Mouse (Mus musculus) MEL (cell line): ENCODE measurements around the gene Hfm1.

Experiments used
- CTCF ChIP-seq, 3 experiments: IDR thresholded peaks in 2 of 3; conservative IDR thresholded peaks in 1 of 3; 2 replicates each; pipeline ENCODE4 v1.5.1; 2011 to 2012; ENCODE audit warnings: low read length in 3 of 3, low read depth in 2 of 3, mild to moderate bottlenecking in 2 of 3, improper control_type of control experiment in 1 of 3, inconsistent platforms in 1 of 3, mixed read lengths in 1 of 3, moderate library complexity in 1 of 3; ENCODE audit not compliant: control insufficient read depth in 1 of 3, insufficient read depth in 1 of 3, poor library complexity in 1 of 3, severe bottlenecking in 1 of 3
- E2F4 ChIP-seq: IDR thresholded peaks from 2 replicates; pipeline ENCODE4 v1.6.1; 2011; ENCODE audit warnings: low read depth, low read length, improper control_type of control experiment, borderline replicate concordance
- EP300 ChIP-seq, 2 experiments: IDR thresholded peaks; 2 replicates each; pipeline ENCODE4 v1.6.1; 2011; ENCODE audit warnings: improper control_type of control experiment in 2 of 2, low read length in 2 of 2, low read depth in 1 of 2, mild to moderate bottlenecking in 1 of 2
- GATA1 ChIP-seq: IDR thresholded peaks from 2 replicates; pipeline ENCODE4 v1.6.1; 2011; ENCODE audit warnings: low read depth, low read length, improper control_type of control experiment
- HCFC1 ChIP-seq: IDR thresholded peaks from 2 replicates; pipeline ENCODE4 v1.6.1; 2012; ENCODE audit warnings: low read depth, mild to moderate bottlenecking, inconsistent platforms, low read length, improper control_type of control experiment, moderate library complexity
- JUND ChIP-seq: IDR thresholded peaks from 2 replicates; pipeline ENCODE4 v1.6.1; 2011; ENCODE audit warnings: low read depth, mild to moderate bottlenecking, improper control_type of control experiment, low read length
- MAX ChIP-seq: IDR thresholded peaks from 2 replicates; pipeline ENCODE4 v1.6.1; 2011; ENCODE audit warnings: low read length, improper control_type of control experiment
- MEF2A ChIP-seq: IDR thresholded peaks from 2 replicates; pipeline ENCODE4 v1.6.1; 2014; ENCODE audit warnings: low read depth, mild to moderate bottlenecking, inconsistent platforms, low read length, improper control_type of control experiment; ENCODE audit not compliant: poor library complexity, insufficient replicate concordance, severe bottlenecking; ENCODE audit errors: extremely low read depth
- NELFE ChIP-seq: IDR thresholded peaks from 2 replicates; pipeline ENCODE4 v1.6.1; 2011; ENCODE audit warnings: low read depth, low read length, improper control_type of control experiment
- POLR2A ChIP-seq, 2 experiments: IDR thresholded peaks; 2 replicates each; pipeline ENCODE4 v1.6.1; 2011 to 2012; ENCODE audit warnings: low read length in 2 of 2, mild to moderate bottlenecking in 2 of 2, control low read depth in 1 of 2, improper control_type of control experiment in 1 of 2, low read depth in 1 of 2, moderate library complexity in 1 of 2; ENCODE audit not compliant: control insufficient read depth in 1 of 2, insufficient read depth in 1 of 2, poor library complexity in 1 of 2
- TAL1 ChIP-seq: IDR thresholded peaks from 2 replicates; pipeline ENCODE4 v1.6.1; 2012; ENCODE audit warnings: mild to moderate bottlenecking, inconsistent platforms, low read length, moderate library complexity, mixed read lengths
- USF1 ChIP-seq: IDR thresholded peaks from 2 replicates; pipeline ENCODE4 v1.6.1; 2014; ENCODE audit warnings: low read depth, mild to moderate bottlenecking, inconsistent platforms, low read length, improper control_type of control experiment, moderate library complexity
- ZKSCAN1 ChIP-seq: IDR thresholded peaks from 2 replicates; pipeline ENCODE4 v1.6.1; 2012; ENCODE audit warnings: low read depth, mild to moderate bottlenecking, inconsistent platforms, low read length, improper control_type of control experiment, moderate library complexity
- ZNF384 ChIP-seq: IDR thresholded peaks from 2 replicates; pipeline ENCODE4 v1.6.1; 2012; ENCODE audit warnings: low read depth, mild to moderate bottlenecking, inconsistent platforms, low read length, improper control_type of control experiment

DNA sequence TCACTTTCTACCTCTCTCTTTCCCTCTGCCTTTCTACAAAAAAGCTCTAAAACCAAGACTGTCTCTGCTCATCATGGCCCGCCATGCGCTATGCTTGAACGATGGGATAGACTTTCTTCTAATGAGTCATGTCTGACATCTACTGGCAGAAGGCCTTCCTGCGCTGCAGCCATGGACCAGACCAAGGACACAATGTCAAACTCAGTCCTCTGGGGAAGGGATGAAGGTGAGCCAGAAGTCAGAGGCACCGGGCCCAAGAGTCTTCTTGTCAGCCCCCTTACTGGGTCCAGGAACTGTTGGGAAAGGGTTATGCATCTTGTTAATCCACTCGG is 134.9 kb downstream of the Hfm1 start:
- TF ChIP-seq POLR2A (IDR thresholded peaks at IDR 0.05; ENCODE audit: control insufficient read depth in 1 of 2, insufficient read depth in 1 of 2, low read depth in 1 of 2, low read length in 2 of 2, poor library complexity in 1 of 2) (no peak), ZKSCAN1 (no peak), MAX (no peak), NELFE (no peak), GATA1 (no peak), E2F4 (no peak), CTCF (IDR thresholded peaks at IDR 0.05 in 2 of 3, conservative IDR thresholded peaks at IDR 0.05 in 1 of 3; ENCODE audit: control insufficient read depth in 1 of 3, insufficient read depth in 1 of 3, low read depth in 2 of 3, low read length in 3 of 3, poor library complexity in 1 of 3, severe bottlenecking in 1 of 3) (no peak), MEF2A (no peak), USF1 (no peak), ZNF384 (no peak), EP300 (IDR thresholded peaks at IDR 0.05; ENCODE audit: low read depth in 1 of 2, low read length in 2 of 2) (no peak), TAL1 (no peak), JUND (no peak), HCFC1 (no peak)
